Mouse (Mus musculus) myocyte (in vitro differentiated cells): ENCODE measurements around the gene Letmd1. TPM values are rescaled to one million over a fixed set of nuclear protein-coding genes. Genes with fewer than 3 reads are reported as not detected.
"Not testable (repeated sequence)": the region's sequence is repeated elsewhere in the genome, so short reads cannot be mapped to it uniquely, and the experiment has no call there.

ENCODE experiments used
- H3K27me3 ChIP-seq: one replicate; pipeline ENCODE4 v1.6.1; 2011; ENCODE audit not compliant: control insufficient read depth, insufficient read depth, insufficient read length
- H3K36me3 ChIP-seq: one replicate; pipeline ENCODE4 v1.6.1; 2011; ENCODE audit not compliant: control insufficient read depth, insufficient read depth
- H3K4me2 ChIP-seq: one replicate; pipeline ENCODE4 v1.6.1; 2011; ENCODE audit warnings: low read depth, control low read depth
- H3K4me3 ChIP-seq: one replicate; pipeline ENCODE4 v1.5.1; 2011; ENCODE audit warnings: mild to moderate bottlenecking, control low read depth, moderate library complexity
- H3K79me2 ChIP-seq: one replicate; pipeline ENCODE4 v1.6.1; 2011; ENCODE audit not compliant: control insufficient read depth, insufficient read depth
- H3ac ChIP-seq: one replicate; pipeline ENCODE4 v1.6.1; 2011; ENCODE audit not compliant: control insufficient read depth, insufficient read length
- CEBPB ChIP-seq: IDR thresholded peaks from 2 replicates; pipeline ENCODE4 v1.6.1; 2011; ENCODE audit warnings: mild to moderate bottlenecking, moderate library complexity; ENCODE audit not compliant: poor library complexity, insufficient read depth, severe bottlenecking
- E2F4 ChIP-seq: IDR thresholded peaks from one replicate; pipeline ENCODE4 v1.6.1; 2011; ENCODE audit warnings: mild to moderate bottlenecking, control low read depth, moderate library complexity; ENCODE audit not compliant: insufficient read depth
- MAX ChIP-seq: IDR thresholded peaks from one replicate; pipeline ENCODE4 v1.6.1; 2011; ENCODE audit warnings: low read depth, mild to moderate bottlenecking, control low read depth
- MYOD1 ChIP-seq, 3 experiments: IDR thresholded peaks; one replicate each; pipeline ENCODE4 v1.6.1; 2011; ENCODE audit warnings: control low read depth in 2 of 3, low read depth in 2 of 3, mild to moderate bottlenecking in 2 of 3, moderate library complexity in 1 of 3; ENCODE audit not compliant: insufficient read length in 2 of 3, control insufficient read depth in 1 of 3
- MYOG ChIP-seq, 3 experiments: IDR thresholded peaks; one replicate each; pipeline ENCODE4 v1.6.1; 2011; ENCODE audit warnings: control low read depth in 2 of 3, low read depth in 2 of 3, mild to moderate bottlenecking in 2 of 3; ENCODE audit not compliant: insufficient read length in 2 of 3, control insufficient read depth in 1 of 3, insufficient read depth in 1 of 3
- POLR2A ChIP-seq: IDR thresholded peaks from one replicate; pipeline ENCODE4 v1.6.1; 2011; ENCODE audit warnings: low read depth, mild to moderate bottlenecking, control low read depth, moderate library complexity; ENCODE audit not compliant: insufficient read length
- POLR2AphosphoS2 ChIP-seq: IDR thresholded peaks from one replicate; pipeline ENCODE4 v1.6.1; 2011; ENCODE audit warnings: low read depth, control low read depth; ENCODE audit not compliant: insufficient read length
- REST ChIP-seq: IDR thresholded peaks from one replicate; pipeline ENCODE4 v1.6.1; 2011; ENCODE audit warnings: mild to moderate bottlenecking, control low read depth, moderate library complexity; ENCODE audit not compliant: insufficient read depth, insufficient read length
- SRF ChIP-seq: IDR thresholded peaks from one replicate; pipeline ENCODE4 v1.6.1; 2011; ENCODE audit warnings: low read depth; ENCODE audit not compliant: control insufficient read depth, insufficient read length
- TCF12 ChIP-seq: IDR thresholded peaks from one replicate; pipeline ENCODE4 v1.6.1; 2011; ENCODE audit warnings: mild to moderate bottlenecking, control low read depth; ENCODE audit not compliant: poor library complexity, insufficient read depth, severe bottlenecking
- TCF3 ChIP-seq: IDR thresholded peaks from one replicate; pipeline ENCODE4 v1.6.1; 2011; ENCODE audit warnings: low read depth, control low read depth; ENCODE audit not compliant: insufficient read length
- USF1 ChIP-seq: IDR thresholded peaks from one replicate; pipeline ENCODE4 v1.6.1; 2011; ENCODE audit warnings: low read depth, mild to moderate bottlenecking, control low read depth, moderate library complexity
- polyA plus RNA-seq: library from polyadenylated mRNA; unstranded; fragments of >200 nt; fragmentation: generic; extraction: Trizol; gene quantifications from one replicate; pipeline ENCODE4 v1.2.1, GENCODE M21; 2012; ENCODE audit warnings: missing spikeins

The Letmd1 gene
- polyA plus RNA-seq, 1 experiment, result 24.8 TPM

DNA sequence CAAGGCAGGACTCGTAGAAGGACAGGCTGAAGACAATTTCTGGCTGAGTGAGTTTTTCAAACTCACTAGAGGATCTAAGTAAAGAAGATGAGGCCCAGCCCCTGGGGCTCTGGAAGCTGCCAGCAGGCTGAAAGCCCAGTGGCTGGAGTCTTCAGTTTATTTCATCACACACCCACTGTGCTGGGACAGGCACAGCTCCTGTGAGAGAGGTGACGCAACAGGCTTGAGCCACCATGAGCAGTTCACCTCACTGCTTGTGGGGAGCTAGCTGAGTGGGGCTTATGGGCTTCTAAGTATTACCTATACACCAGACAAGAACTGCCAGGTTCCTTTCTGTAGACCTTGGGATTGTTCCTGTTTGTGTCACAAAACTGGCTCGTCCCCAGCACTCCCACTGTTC lies 16.8 kb downstream of the Letmd1 start:
- H3ac ChIP-seq, result no peak overlapping the region
- peaks cover 48% of the 10 kb centered on the region for H3K36me3 ChIP-seq
- TF ChIP-seq USF1, result no peak
- TF ChIP-seq MAX, result no peak
- no peak for TF ChIP-seq SRF
- no peak for TF ChIP-seq E2F4
- TF ChIP-seq TCF12, result no peak
- no peak for TF ChIP-seq MYOG (IDR thresholded peaks at IDR 0.05; ENCODE audit: control insufficient read depth in 1 of 3, insufficient read depth in 1 of 3, insufficient read length in 2 of 3, low read depth in 2 of 3)
- no peak for TF ChIP-seq CEBPB
- no peak for TF ChIP-seq MYOD1 (IDR thresholded peaks at IDR 0.05; ENCODE audit: control insufficient read depth in 1 of 3, insufficient read length in 2 of 3, low read depth in 2 of 3)
- no peak for TF ChIP-seq REST
- TF ChIP-seq POLR2A, result no peak
- no peak for TF ChIP-seq POLR2AphosphoS2
- TF ChIP-seq TCF3, result no peak

DNA sequence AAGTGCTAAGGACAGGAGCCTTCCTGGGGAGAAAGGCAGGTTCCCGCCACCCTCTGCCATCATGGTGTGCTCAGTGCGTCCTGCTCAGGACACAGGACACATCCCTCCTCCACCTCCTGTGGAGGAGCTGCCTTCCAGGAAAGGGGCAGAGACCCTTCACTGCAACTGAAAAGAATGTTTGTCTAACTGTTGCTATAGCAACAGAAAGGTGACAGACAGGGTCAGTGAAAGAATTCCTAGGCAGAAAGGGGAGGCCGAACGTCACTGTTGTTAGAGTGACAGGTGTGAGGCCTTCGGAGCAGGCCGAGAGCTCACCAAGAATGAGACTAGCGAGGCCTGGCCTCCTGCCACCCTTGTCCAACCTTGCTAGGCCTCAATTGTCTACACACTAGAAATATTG lies 17.6 kb downstream of the Letmd1 start:
- Histone ChIP-seq H3ac (no peak overlapping the region), H3K79me2 (peaks cover 29% of the 10 kb centered on the region), H3K27me3 (no peaks in the 10 kb centered on the region), H3K36me3 (peaks cover 40% of the 10 kb centered on the region), H3K4me2 (no peak overlapping the region), H3K4me3 (no peak overlapping the region)
- TF ChIP-seq REST (no peak), MAX (no peak), TCF3 (no peak), CEBPB (no peak), MYOD1 (IDR thresholded peaks at IDR 0.05; ENCODE audit: control insufficient read depth in 1 of 3, insufficient read length in 2 of 3, low read depth in 2 of 3) (no peak), USF1 (no peak), POLR2A (no peak), SRF (no peak), POLR2AphosphoS2 (no peak), TCF12 (no peak), MYOG (IDR thresholded peaks at IDR 0.05; ENCODE audit: control insufficient read depth in 1 of 3, insufficient read depth in 1 of 3, insufficient read length in 2 of 3, low read depth in 2 of 3) (no peak), E2F4 (no peak)

More for the DNA sequence above, 16.8 kb downstream of the Letmd1 start:
- Histone ChIP-seq H3K4me2 (no peak overlapping the region), H3K4me3 (no peak overlapping the region), H3K79me2 (peaks cover 20% of the 10 kb centered on the region), H3K27me3 (no peaks in the 10 kb centered on the region)

DNA sequence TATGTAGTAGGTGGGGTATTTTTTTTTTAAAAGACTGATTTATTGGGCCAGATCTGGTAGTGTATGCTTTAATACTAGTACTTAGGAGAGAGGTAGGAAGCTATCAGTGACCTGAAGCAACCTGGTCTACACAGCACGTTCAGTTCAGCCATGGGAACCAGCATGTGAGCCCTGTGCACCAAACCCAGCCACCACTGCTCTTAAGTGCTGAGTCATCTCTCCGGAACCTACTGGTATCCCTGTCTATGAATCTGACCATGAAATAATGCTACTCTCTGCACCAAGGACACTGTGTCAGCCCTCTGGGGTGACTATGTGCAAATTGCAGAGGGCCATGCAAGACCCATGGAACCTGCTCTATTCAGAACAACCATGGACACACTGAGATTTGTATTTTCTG lies 18.2 kb downstream of the Letmd1 start:
- Histone ChIP-seq H3ac (no peak overlapping the region), H3K4me3 (no peak overlapping the region), H3K36me3 (peaks cover 36% of the 10 kb centered on the region), H3K4me2 (no peak overlapping the region), H3K79me2 (peaks cover 35% of the 10 kb centered on the region), H3K27me3 (no peaks in the 10 kb centered on the region)
- no peak for TF ChIP-seq POLR2AphosphoS2

DNA sequence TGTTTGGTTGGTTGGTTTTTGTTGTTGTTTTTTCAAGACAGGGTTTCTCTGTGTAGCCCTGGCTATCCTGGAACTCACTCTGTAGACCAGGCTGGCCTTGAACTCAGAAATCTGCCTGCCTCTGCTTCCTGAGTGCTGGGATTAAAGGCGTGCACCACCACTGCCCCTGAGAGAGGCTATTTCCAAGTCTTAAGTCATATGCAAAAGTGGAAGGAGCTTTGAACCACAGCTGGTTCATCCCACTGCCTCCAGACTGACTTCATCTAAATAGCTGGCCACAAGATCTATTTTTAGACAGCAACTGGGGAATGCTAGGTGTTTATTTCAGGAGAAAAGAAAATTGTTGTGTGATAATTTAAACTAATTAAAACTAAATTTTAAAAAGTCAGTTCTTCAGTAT lies 19.5 kb downstream of the Letmd1 start:
- not testable (repeated sequence) for H3ac ChIP-seq, H3K27me3 ChIP-seq, H3K4me3 ChIP-seq
- peak; percentile 55; the same call in 1 of the 2 replicates for TF ChIP-seq CEBPB
- peak in 2 of 3 experiments; percentile 10 to 37 for TF ChIP-seq MYOD1 (IDR thresholded peaks at IDR 0.05; ENCODE audit: control insufficient read depth in 1 of 3, insufficient read length in 2 of 3, low read depth in 2 of 3)
- peak in 1 of 3 experiments; percentile 83 for TF ChIP-seq MYOG (IDR thresholded peaks at IDR 0.05; ENCODE audit: control insufficient read depth in 1 of 3, insufficient read depth in 1 of 3, insufficient read length in 2 of 3, low read depth in 2 of 3)
- H3K36me3 ChIP-seq, result peaks cover 28% of the 10 kb centered on the region
- peaks cover 48% of the 10 kb centered on the region for H3K79me2 ChIP-seq
- H3K4me2 ChIP-seq, result peak overlapping the region; percentile 54

DNA sequence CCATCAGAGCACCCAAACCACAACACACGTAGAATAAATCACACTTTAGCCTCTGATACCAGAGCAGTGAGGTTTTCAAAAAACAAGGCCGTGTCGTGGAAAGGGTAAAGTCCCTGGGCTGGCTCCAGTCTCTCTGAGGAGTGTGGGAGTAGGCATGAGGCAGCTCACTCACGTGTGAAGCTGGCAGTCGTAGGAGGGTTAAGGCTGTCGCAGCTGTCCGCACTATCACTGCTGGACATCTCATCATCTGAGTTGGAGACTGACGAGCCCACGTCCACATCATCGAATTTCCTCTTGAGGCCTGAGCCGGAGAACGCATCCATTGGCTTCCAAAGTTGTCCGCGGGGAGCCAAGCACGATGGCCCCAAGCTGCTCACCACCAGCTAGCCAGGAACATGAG lies 20.4 kb downstream of the Letmd1 start:
- TF ChIP-seq MYOD1 (IDR thresholded peaks at IDR 0.05; ENCODE audit: control insufficient read depth in 1 of 3, insufficient read length in 2 of 3, low read depth in 2 of 3), result peak in 2 of 3 experiments; percentile 93 to 96
- peak; percentile 14 for TF ChIP-seq POLR2A
- no peak for TF ChIP-seq CEBPB
- no peak for TF ChIP-seq MAX
- TF ChIP-seq POLR2AphosphoS2, result peak; percentile 57
- peak; percentile 13 for TF ChIP-seq SRF
- peak; percentile 31 for TF ChIP-seq TCF12
- no peak for TF ChIP-seq REST
- TF ChIP-seq MYOG (IDR thresholded peaks at IDR 0.05; ENCODE audit: control insufficient read depth in 1 of 3, insufficient read depth in 1 of 3, insufficient read length in 2 of 3, low read depth in 2 of 3), result peak; percentile 67 to 95 (median 87)
- peaks cover 57% of the 10 kb centered on the region for H3K79me2 ChIP-seq
- H3ac ChIP-seq, result no peak overlapping the region
- no peaks in the 10 kb centered on the region for H3K27me3 ChIP-seq
- H3K4me2 ChIP-seq, result peak overlapping the region; percentile 54
- H3K36me3 ChIP-seq, result peaks cover 19% of the 10 kb centered on the region
- H3K4me3 ChIP-seq, result no peak overlapping the region
